Mouse (Mus musculus) heart, postnatal 0 days (tissue): ENCODE results near the gene Olfr704. TPM values are rescaled to one million over a fixed set of nuclear protein-coding genes. Genes with fewer than 3 reads are reported as not detected.

Experiments used
- ATAC-seq: fragments of 200-750 bp; cut with Nextera tagmentation; 2 replicates; pipeline ENCODE4 v1.8.0; 2017; ENCODE audit warnings: low read depth, moderate number of reproducible peaks, moderate library complexity; ENCODE audit not compliant: insufficient read depth
- DNase-seq: peaks from one replicate; pipeline ENCODE4 v3.0.0-alpha.2; 2016; ENCODE audit warnings: low spot score
- H3K27ac ChIP-seq: fragments of 300-500 bp; sonication (generic); 2 replicates; pipeline ENCODE4 v1.5.1; 2014; ENCODE audit warnings: low read depth, mild to moderate bottlenecking
- H3K27me3 ChIP-seq: fragments of 300-500 bp; sonication (generic); 2 replicates; pipeline ENCODE4 v1.6.1; 2014; ENCODE audit warnings: low read length, mixed read lengths; ENCODE audit not compliant: control insufficient read depth, insufficient read depth
- H3K36me3 ChIP-seq: fragments of 300-500 bp; sonication (generic); replicated peaks from 2 replicates; pipeline ENCODE4 v1.6.1; 2014; ENCODE audit warnings: low read length, mixed read lengths; ENCODE audit not compliant: control insufficient read depth, insufficient read depth
- H3K4me1 ChIP-seq: fragments of 300-500 bp; sonication (generic); 2 replicates; pipeline ENCODE4 v1.6.1; 2014; ENCODE audit warnings: antibody characterized with exemption; ENCODE audit not compliant: control insufficient read depth, insufficient read depth
- H3K4me2 ChIP-seq: fragments of 300-500 bp; sonication (generic); 2 replicates; pipeline ENCODE4 v1.6.1; 2014; ENCODE audit warnings: low read depth, mild to moderate bottlenecking, low read length, moderate library complexity
- H3K4me3 ChIP-seq: fragments of 300-500 bp; sonication (generic); 2 replicates; pipeline ENCODE4 v1.5.1; 2014; ENCODE audit warnings: low read depth, low read length
- H3K9ac ChIP-seq: fragments of 300-500 bp; sonication (generic); replicated peaks from 2 replicates; pipeline ENCODE4 v1.6.1; 2014; ENCODE audit warnings: low read depth, low read length, mixed read lengths
- H3K9me3 ChIP-seq: fragments of 300-500 bp; sonication (generic); replicated peaks from 2 replicates; pipeline ENCODE4 v1.6.1; 2016; ENCODE audit warnings: low read length; ENCODE audit not compliant: control insufficient read depth
- CTCF ChIP-seq: IDR thresholded peaks from 2 replicates; pipeline ENCODE4 v1.5.1; 2016; ENCODE audit warnings: antibody characterized with exemption, control low read depth, low read depth
- EP300 ChIP-seq: IDR thresholded peaks from 2 replicates; pipeline ENCODE4 v1.6.1; 2016; ENCODE audit warnings: antibody characterized with exemption, low read depth
- WGBS: fragments of 180-500 bp; shearing (Covaris S2); extraction: QIAGEN DNeasy Blood & Tissue Kit; methylation state at CpG from one replicate; pipeline ENCODE4 v1.1.7; 2014; 5-methylcytosine and 5-hydroxymethylcytosine counted together
- polyA plus RNA-seq: library from polyadenylated mRNA; unstranded; fragments of >200 nt; fragmentation: Nextera tagmentation; extraction: Ambion mirVana; gene quantifications from 2 replicates; pipeline ENCODE4 v1.2.1, GENCODE M21; 2015
- total RNA-seq: library from RNA; depleted of rRNA; stranded (reverse); fragments of >200 nt; gene quantifications from 2 replicates; pipeline ENCODE4 v1.2.3, GENCODE M21; 2014; ENCODE audit warnings: low replicate concordance; rRNA removed

The Olfr704 gene
- not detected in 2 replicates for total RNA-seq
- not detected in 2 replicates for polyA plus RNA-seq

- no peak within 1 kb of the TSS for H3K4me2 ChIP-seq
- DNase-seq (no peak), ATAC-seq (no peak)
- no peaks in the 10 kb centered on the region for H3K4me1 ChIP-seq
- no peak for TF ChIP-seq CTCF
- no peak for TF ChIP-seq EP300
- no peaks in the 10 kb centered on the region for H3K27me3 ChIP-seq
- H3K4me3 ChIP-seq: no peak within 1 kb of the TSS
- H3K9ac ChIP-seq: no peak within 1 kb of the TSS
- no peaks in the 10 kb centered on the region for H3K9me3 ChIP-seq
- H3K36me3 ChIP-seq: no peaks in the 10 kb centered on the region
- no peak within 1 kb of the TSS for H3K27ac ChIP-seq
Measured at GRCm38 (mm10) chr7:106862885-106863284, at the start of gene Olfr704. Olfr704 (plus strand) TSS chr7:106863185.

- no peak for TF ChIP-seq CTCF
- no peak for TF ChIP-seq EP300
- DNase-seq (no peak), ATAC-seq (no peak)
- Histone ChIP-seq H3K36me3 (no peaks in the 10 kb centered on the region), H3K27ac (no peak within 1 kb of the TSS), H3K27me3 (no peaks in the 10 kb centered on the region), H3K4me2 (no peak within 1 kb of the TSS), H3K4me1 (no peaks in the 10 kb centered on the region), H3K9ac (no peak within 1 kb of the TSS), H3K4me3 (no peak within 1 kb of the TSS), H3K9me3 (no peaks in the 10 kb centered on the region)
- WGBS: 52% methylated on average over 2 of the region's 2 CpGs
Measured at GRCm38 (mm10) chr7:106813829-106814228, 49.2 kb upstream of the Olfr704 start, which contains the start of gene Olfr701. Olfr701 (plus strand) TSS chr7:106814129.

- TF ChIP-seq EP300 (no peak), CTCF (no peak)
- Histone ChIP-seq H3K9ac (no peak overlapping the region), H3K27ac (no peak overlapping the region), H3K9me3 (no peaks in the 10 kb centered on the region), H3K36me3 (no peaks in the 10 kb centered on the region), H3K4me2 (no peak overlapping the region), H3K4me3 (no peak overlapping the region), H3K27me3 (no peaks in the 10 kb centered on the region), H3K4me1 (no peaks in the 10 kb centered on the region)
- WGBS: 32% methylated on average over 2 of the region's 2 CpGs
- no peak for DNase-seq
- ATAC-seq: no peak
Measured at GRCm38 (mm10) chr7:106815775-106816174, 47.2 kb upstream of the Olfr704 start.

GRCm38 (mm10) chr7:106818414-106818813, 44.6 kb upstream of the Olfr704 start:
- Histone ChIP-seq H3K4me1 (no peaks in the 10 kb centered on the region), H3K4me2 (no peak overlapping the region), H3K27ac (no peak overlapping the region), H3K9me3 (no peaks in the 10 kb centered on the region), H3K4me3 (no peak overlapping the region), H3K27me3 (no peaks in the 10 kb centered on the region), H3K36me3 (no peaks in the 10 kb centered on the region), H3K9ac (no peak overlapping the region)
- TF ChIP-seq EP300 (no peak), CTCF (no peak)
- DNase-seq (no peak), ATAC-seq (no peak)

- TF ChIP-seq EP300: no peak
- no peak for TF ChIP-seq CTCF
- H3K9me3 ChIP-seq: no peaks in the 10 kb centered on the region
- no peak for DNase-seq
- no peak for ATAC-seq
- H3K4me1 ChIP-seq: no peaks in the 10 kb centered on the region
- no peak within 1 kb of the TSS for H3K4me2 ChIP-seq
- H3K27me3 ChIP-seq: no peaks in the 10 kb centered on the region
- H3K9ac ChIP-seq: no peak within 1 kb of the TSS
- no peak within 1 kb of the TSS for H3K27ac ChIP-seq
- no peak within 1 kb of the TSS for H3K4me3 ChIP-seq
- H3K36me3 ChIP-seq: no peaks in the 10 kb centered on the region
Measured at GRCm38 (mm10) chr7:106833793-106834192, 29.2 kb upstream of the Olfr704 start, which contains the start of gene Olfr702. Olfr702 (minus strand) TSS chr7:106833893.

GRCm38 (mm10) chr7:106843060-106843459, 19.9 kb upstream of the Olfr704 start, which contains the start of gene Olfr703:
Olfr703 (plus strand) TSS chr7:106843360.
- no peak within 1 kb of the TSS for H3K9ac ChIP-seq
- no peak within 1 kb of the TSS for H3K4me2 ChIP-seq
- no peak for DNase-seq
- TF ChIP-seq EP300 (no peak), CTCF (no peak)
- H3K4me1 ChIP-seq: no peaks in the 10 kb centered on the region
- no peaks in the 10 kb centered on the region for H3K9me3 ChIP-seq
- no peak for ATAC-seq
- H3K27me3 ChIP-seq: no peaks in the 10 kb centered on the region
- 51% methylated on average over 2 of the region's 2 CpGs for WGBS
- no peak within 1 kb of the TSS for H3K4me3 ChIP-seq
- no peaks in the 10 kb centered on the region for H3K36me3 ChIP-seq
- no peak within 1 kb of the TSS for H3K27ac ChIP-seq
